In the genomic region with DNA sequence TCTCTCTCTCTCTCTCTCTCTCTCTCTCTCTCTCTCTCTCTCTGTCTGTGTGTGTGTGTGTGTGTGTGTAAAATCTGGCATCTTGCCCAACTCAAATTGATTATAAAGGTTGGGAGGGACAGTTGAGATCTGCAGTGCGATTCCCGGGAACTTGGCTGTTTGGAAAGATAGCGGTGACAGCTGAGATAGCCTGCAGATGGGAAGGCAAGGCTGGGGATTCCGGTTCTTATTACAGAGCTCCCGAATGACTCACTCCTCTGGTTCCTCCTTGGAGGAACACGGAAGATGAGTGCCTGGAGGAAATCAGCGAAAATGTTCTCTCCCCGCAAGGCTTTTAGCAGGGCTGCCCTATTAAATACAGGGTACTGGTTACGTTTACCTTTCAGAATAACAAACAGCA, we compare ENCODE assay signal across 11 mouse cellular contexts.
DNase-seq lines count a peak whose midpoint lies in the region; ATAC-seq and TF ChIP-seq lines count a peak whose summit lies in the region.
"Had no signal": no experiment of that assay in that cellular context is flagged by ENCODE, and none has a peak within 500 bp of the region (broad histone marks: within the 10 kb centered on the region; RNA-seq: fewer than 3 reads in every experiment).

No protein-coding gene starts in this region.

- TF ChIP-seq CTCF in cerebellum, adult 2 months (IDR thresholded peaks at IDR 0.05; ENCODE audit: borderline replicate concordance, insufficient read depth, low read depth, low read length): no peak

- no peak overlapping the region for H3K4me2 ChIP-seq in embryonic facial prominence, embryonic 14.5 days (ENCODE audit: low read depth, low read length)
- H3K4me2 ChIP-seq: embryonic facial prominence, embryonic 15.5 days had no signal

- H3K4me3 ChIP-seq in embryonic facial prominence, embryonic 14.5 days (ENCODE audit: low read depth, low read length): no peak overlapping the region
- H3K4me3 ChIP-seq in embryonic facial prominence, embryonic 10.5 days: no peak overlapping the region
- H3K4me3 ChIP-seq in cerebellum, adult 2 months (replicated peaks; ENCODE audit: insufficient read depth, low read depth, low read length): no peak overlapping the region
- H3K4me3 ChIP-seq: embryonic facial prominence, embryonic 15.5 days; heart, adult 2 months had no signal

- no peak for ATAC-seq in embryonic facial prominence, embryonic 14.5 days (ENCODE audit: low read depth)

- WGBS in embryonic facial prominence, embryonic 14.5 days: 41% methylated on average over 9 of the region's 9 CpGs
- 75% methylated on average over 9 of the region's 9 CpGs for WGBS in embryonic facial prominence, embryonic 10.5 days
- WGBS in cerebellum, adult 2 months: 30% methylated on average over 9 of the region's 9 CpGs

- DNase-seq in embryonic facial prominence, embryonic 14.5 days (ENCODE audit: low spot score): peak; percentile 30
- no peak for DNase-seq in embryonic facial prominence, embryonic 10.5 days (ENCODE audit: low spot score)
- peak; percentile 18 for DNase-seq in kidney, postnatal 10 days
- DNase-seq in kidney, adult 8-10 months: no peak
- peak; percentile 2 for DNase-seq in ovary, adult 18-20 months (ENCODE audit: low spot score)
- no peak for DNase-seq in ovary, postnatal 36 days (ENCODE audit: low spot score)
- peak; percentile 20 to 29 for DNase-seq in right cerebral cortex, adult 2 months (ENCODE audit: low spot score in 2 of 2)
- DNase-seq in cerebellum, adult 2 months: no peak
- DNase-seq: B cell, adult 2 months had no signal

- no peaks in the 10 kb centered on the region for H3K9me3 ChIP-seq in embryonic facial prominence, embryonic 14.5 days (ENCODE audit: control insufficient read depth, low read length)
- no peaks in the 10 kb centered on the region for H3K9me3 ChIP-seq in embryonic facial prominence, embryonic 10.5 days
- H3K9me3 ChIP-seq: embryonic facial prominence, embryonic 15.5 days had no signal

- H3K36me3 ChIP-seq in embryonic facial prominence, embryonic 14.5 days (ENCODE audit: control insufficient read depth, insufficient read depth, low read length): no peaks in the 10 kb centered on the region
- no peaks in the 10 kb centered on the region for H3K36me3 ChIP-seq in embryonic facial prominence, embryonic 10.5 days (replicated peaks)
- H3K36me3 ChIP-seq: embryonic facial prominence, embryonic 15.5 days had no signal

- no peak for TF ChIP-seq POLR2A in cerebellum, adult 2 months (IDR thresholded peaks at IDR 0.05; ENCODE audit: borderline replicate concordance, insufficient read depth, low read length)

- H3K27ac ChIP-seq in embryonic facial prominence, embryonic 14.5 days (replicated peaks; ENCODE audit: low read depth, low read length): no peak overlapping the region
- H3K27ac ChIP-seq in embryonic facial prominence, embryonic 10.5 days (replicated peaks): no peak overlapping the region
- no peak overlapping the region for H3K27ac ChIP-seq in cerebellum, adult 2 months (ENCODE audit: insufficient read depth, low read length)
- H3K27ac ChIP-seq: embryonic facial prominence, embryonic 15.5 days; heart, adult 2 months had no signal

- peaks cover 11% of the 10 kb centered on the region for H3K27me3 ChIP-seq in embryonic facial prominence, embryonic 14.5 days (replicated peaks; ENCODE audit: control insufficient read depth, insufficient read depth, low read length)
- peaks cover 63% of the 10 kb centered on the region for H3K27me3 ChIP-seq in embryonic facial prominence, embryonic 10.5 days (replicated peaks; ENCODE audit: low read depth, poor library complexity, severe bottlenecking)
- H3K27me3 ChIP-seq in cerebellum, adult 2 months (ENCODE audit: control insufficient read depth, insufficient read depth, low read length): no peaks in the 10 kb centered on the region

- H3K4me1 ChIP-seq in embryonic facial prominence, embryonic 14.5 days (ENCODE audit: control insufficient read depth, insufficient read depth, low read length): no peaks in the 10 kb centered on the region
- H3K4me1 ChIP-seq in embryonic facial prominence, embryonic 10.5 days: no peaks in the 10 kb centered on the region
- no peaks in the 10 kb centered on the region for H3K4me1 ChIP-seq in cerebellum, adult 2 months (ENCODE audit: control insufficient read depth, insufficient read depth, low read length)
- H3K4me1 ChIP-seq: embryonic facial prominence, embryonic 15.5 days had no signal

- H3K9ac ChIP-seq in embryonic facial prominence, embryonic 14.5 days (ENCODE audit: low read depth, low read length): no peak overlapping the region
- H3K9ac ChIP-seq: embryonic facial prominence, embryonic 15.5 days had no signal

Comparison
In these comparisons a context has a peak if more than half of its experiments do, and no peak if none do; other contexts are left out.
1. DNase-seq: peak in embryonic facial prominence, embryonic 14.5 days (single experiment), kidney, postnatal 10 days (single experiment), ovary, adult 18-20 months (single experiment) and right cerebral cortex, adult 2 months (2 of 2); none in embryonic facial prominence, embryonic 10.5 days (single experiment), kidney, adult 8-10 months (0 of 2), ovary, postnatal 36 days (single experiment) and cerebellum, adult 2 months (0 of 2).